Mouse (Mus musculus) urinary bladder, postnatal 14 days (tissue): Measurements from ENCODE around the gene Lhfp.
"Not testable (repeated sequence)": the region's sequence is repeated elsewhere in the genome, so short reads cannot be mapped to it uniquely, and the experiment has no call there.

ENCODE experiments used
- DNase-seq: peaks from one replicate; pipeline ENCODE4 v3.0.0; 2021; ENCODE audit warnings: low spot score

Gene Lhfp

GRCm38 (mm10) chr3:53100210-53100609, 58.9 kb downstream of the Lhfp start:
- no peak for DNase-seq

- DNase-seq = no peak
Measured at GRCm38 (mm10) chr3:53100803-53101202, 59.5 kb downstream of the Lhfp start.

GRCm38 (mm10) chr3:53101711-53102110, 60.4 kb downstream of the Lhfp start:
- no peak for DNase-seq

- DNase-seq = no peak
Measured at GRCm38 (mm10) chr3:53102131-53102756, 60.9 kb downstream of the Lhfp start.

GRCm38 (mm10) chr3:53102757-53103153, 61.4 kb downstream of the Lhfp start:
- no peak for DNase-seq

- no peak for DNase-seq
Measured at GRCm38 (mm10) chr3:53108594-53109373, 67.5 kb downstream of the Lhfp start.

GRCm38 (mm10) chr3:53109879-53110278, 68.6 kb downstream of the Lhfp start:
- DNase-seq = no peak

- no peak for DNase-seq
Measured at GRCm38 (mm10) chr3:53112048-53112447, 70.7 kb downstream of the Lhfp start.

GRCm38 (mm10) chr3:53118755-53119154, 77.4 kb downstream of the Lhfp start:
- DNase-seq = not testable (repeated sequence)

- no peak for DNase-seq
Measured at GRCm38 (mm10) chr3:53119978-53120377, 78.7 kb downstream of the Lhfp start.

GRCm38 (mm10) chr3:53125495-53125894, 84.2 kb downstream of the Lhfp start:
- DNase-seq = no peak

- no peak for DNase-seq
Measured at GRCm38 (mm10) chr3:53138785-53139184, 97.5 kb downstream of the Lhfp start.

- no peak for DNase-seq
Measured at GRCm38 (mm10) chr3:53139205-53139604, 97.9 kb downstream of the Lhfp start.

GRCm38 (mm10) chr3:53139642-53140041, 98.3 kb downstream of the Lhfp start:
- DNase-seq = no peak

GRCm38 (mm10) chr3:53142528-53142927, 101.2 kb downstream of the Lhfp start:
- DNase-seq = no peak

GRCm38 (mm10) chr3:53145526-53145925, 104.2 kb downstream of the Lhfp start:
- DNase-seq = no peak

- DNase-seq = no peak
Measured at GRCm38 (mm10) chr3:53145946-53146345, 104.6 kb downstream of the Lhfp start.

- no peak for DNase-seq
Measured at GRCm38 (mm10) chr3:53147001-53147400, 105.7 kb downstream of the Lhfp start.

GRCm38 (mm10) chr3:53148751-53149150, 107.4 kb downstream of the Lhfp start:
- no peak for DNase-seq

- no peak for DNase-seq
Measured at GRCm38 (mm10) chr3:53149625-53150320, 108.4 kb downstream of the Lhfp start.

GRCm38 (mm10) chr3:53151081-53151480, 109.8 kb downstream of the Lhfp start:
- DNase-seq = no peak

GRCm38 (mm10) chr3:53151607-53152006, 110.3 kb downstream of the Lhfp start:
- no peak for DNase-seq

- no peak for DNase-seq
Measured at GRCm38 (mm10) chr3:53161963-53162362, 120.6 kb downstream of the Lhfp start.
